Mouse (Mus musculus) hindlimb bud, embryonic 11.5 days (tissue): ENCODE measurements around the gene 2900026A02Rik.

Source experiments
- DNase-seq: peaks from one replicate; pipeline ENCODE4 v3.0.0-alpha.2; 2012; ENCODE audit warnings: low read depth, low spot score; ENCODE audit errors: extremely low spot score

Gene 2900026A02Rik

DNA sequence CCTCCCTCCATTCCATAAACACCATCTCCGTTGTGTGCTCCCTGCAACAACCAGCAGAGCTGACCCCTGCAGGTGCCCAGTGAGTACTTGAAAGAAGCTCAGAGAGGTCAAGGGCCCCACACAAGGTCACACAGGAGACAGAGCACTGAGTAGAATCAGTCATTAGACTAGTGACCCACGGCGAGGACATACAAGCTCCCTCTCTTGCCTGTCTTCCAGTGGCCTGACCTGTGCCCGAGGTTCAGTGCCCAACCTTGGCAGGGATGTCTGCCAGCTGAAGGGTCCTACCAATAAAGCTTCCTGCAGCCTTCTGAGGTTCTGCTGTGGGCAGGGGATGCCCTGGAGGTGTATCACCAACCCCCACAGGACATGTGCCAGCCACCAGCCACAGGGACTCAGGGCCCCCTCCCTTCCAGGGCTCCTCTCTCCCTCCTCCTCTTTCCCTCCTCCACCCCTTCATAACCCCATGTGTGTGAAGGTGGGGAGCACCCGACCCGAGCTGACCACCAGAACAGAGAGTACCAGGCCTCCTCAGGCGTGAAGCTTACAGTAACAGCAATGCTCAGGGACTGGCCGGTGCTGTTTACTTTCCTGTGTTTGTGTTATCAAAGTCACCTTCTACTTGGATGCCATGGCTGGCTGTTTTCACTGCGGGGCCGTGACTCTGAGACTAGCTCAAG, 8.7 kb downstream of the 2900026A02Rik start:
- DNase-seq: no peak

DNA sequence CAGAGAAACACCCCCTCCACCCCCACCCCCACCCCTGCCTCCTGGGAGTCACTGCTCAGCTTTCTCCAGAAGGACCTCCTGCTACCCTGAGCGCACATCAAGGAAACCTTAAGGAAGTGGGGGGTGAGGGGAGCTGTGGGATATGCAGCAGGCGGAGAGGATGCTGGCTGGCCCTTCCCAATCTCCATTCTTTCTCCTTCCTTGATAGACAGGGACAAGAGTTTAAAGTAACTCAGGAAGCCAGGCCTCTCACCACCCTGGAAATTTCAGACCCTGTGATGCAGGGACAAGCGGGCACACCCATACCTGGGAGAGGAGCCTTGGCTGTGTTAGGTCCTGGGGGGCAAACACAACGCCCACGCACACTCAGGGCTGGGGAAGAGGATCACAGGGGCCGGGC, 10.7 kb downstream of the 2900026A02Rik start:
- DNase-seq: no peak

DNA sequence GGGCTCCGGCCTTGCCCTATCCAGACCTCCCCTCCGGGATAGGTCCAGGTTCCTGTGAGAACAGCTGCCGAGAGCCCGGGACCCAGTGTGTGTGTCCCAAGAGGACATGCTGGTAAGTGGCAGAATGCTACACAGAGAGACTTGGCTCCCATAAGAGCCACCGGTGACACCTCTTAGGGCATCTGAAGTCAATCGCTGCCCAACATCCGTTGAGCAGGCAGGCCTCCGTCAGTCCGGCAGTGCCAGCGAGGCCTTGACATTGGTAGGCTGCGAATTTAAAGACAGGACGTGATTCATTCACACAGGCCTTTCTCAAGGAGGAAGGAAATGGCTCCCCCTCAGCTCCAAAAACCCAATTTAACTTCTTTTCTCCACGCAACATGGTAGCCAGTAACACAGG, 11.1 kb downstream of the 2900026A02Rik start:
- DNase-seq: no peak

DNA sequence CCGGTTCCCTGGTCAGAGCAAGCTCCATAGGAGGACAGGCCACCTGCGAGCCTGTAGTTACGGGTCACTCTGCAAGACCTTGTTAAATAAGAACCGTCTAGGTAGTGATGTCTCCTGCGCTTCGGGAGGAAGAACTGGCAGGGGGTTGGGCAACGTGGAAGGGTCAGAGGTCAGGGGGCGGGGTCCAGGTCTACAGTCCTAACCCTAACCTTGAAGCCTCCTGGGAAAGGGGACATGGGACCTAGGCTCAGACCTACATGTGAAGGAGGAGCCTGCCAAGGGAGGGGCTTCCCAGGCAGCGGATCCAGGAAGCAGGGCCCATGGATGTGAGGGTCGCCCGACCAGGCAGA, 11.7 kb downstream of the 2900026A02Rik start:
- DNase-seq: no peak

DNA sequence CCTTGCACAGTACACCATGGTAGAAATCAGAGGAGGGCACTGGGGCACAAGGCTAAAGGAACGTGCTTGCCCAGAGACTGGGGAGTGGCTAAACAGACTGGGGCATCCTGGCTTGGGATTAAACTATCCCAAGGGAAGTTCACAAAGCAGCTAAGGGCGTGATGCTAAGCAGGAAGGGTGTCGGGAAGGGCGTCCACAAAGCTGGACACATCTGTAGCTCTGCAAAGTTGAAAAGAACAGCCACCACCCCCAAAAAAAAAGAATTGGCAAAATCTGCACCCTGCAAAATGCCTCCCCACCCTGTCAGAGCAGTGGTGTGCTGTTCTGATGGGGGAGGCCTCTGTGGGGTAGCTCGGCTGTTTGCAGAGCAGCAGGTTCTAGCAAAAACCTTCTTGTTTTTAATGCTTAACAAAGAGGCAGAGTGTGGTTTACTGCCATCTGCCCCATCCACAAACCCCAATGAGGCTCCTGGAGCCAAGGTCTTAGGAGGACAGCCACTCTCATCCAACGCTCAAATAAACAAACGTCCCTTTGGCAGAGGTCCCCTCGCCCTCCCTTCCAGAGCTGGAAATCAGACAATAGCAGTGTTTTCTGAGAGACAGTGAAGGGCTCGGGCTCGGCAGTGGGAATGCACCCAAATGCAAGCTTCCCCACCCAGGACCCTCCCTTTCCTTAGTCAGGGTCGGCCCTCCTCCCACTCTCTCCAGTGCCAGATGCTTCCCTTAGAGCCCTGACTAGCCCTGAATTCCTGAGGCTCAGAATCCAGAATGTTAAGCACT, 12.2 kb downstream of the 2900026A02Rik start:
- DNase-seq: no peak

DNA sequence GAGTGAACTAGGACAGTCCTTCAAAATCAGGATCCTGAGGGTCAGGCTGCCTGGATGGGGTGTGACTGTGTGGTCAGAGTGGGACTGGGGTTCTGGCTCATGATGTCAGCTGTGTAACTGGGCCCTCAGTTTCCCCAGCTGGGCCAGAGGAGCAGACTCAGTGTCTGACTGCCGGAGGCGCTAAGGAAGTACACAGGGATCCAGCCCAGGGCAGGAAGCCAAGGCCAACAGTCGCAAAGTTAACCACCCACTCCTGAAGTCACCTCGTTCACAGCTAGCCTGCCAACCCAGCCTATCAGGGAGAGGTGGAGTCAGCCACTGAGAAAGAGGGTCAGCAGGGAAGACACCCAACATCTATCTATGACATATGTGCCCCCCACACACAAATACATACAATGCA, 13.0 kb downstream of the 2900026A02Rik start:
- DNase-seq: no peak

DNA sequence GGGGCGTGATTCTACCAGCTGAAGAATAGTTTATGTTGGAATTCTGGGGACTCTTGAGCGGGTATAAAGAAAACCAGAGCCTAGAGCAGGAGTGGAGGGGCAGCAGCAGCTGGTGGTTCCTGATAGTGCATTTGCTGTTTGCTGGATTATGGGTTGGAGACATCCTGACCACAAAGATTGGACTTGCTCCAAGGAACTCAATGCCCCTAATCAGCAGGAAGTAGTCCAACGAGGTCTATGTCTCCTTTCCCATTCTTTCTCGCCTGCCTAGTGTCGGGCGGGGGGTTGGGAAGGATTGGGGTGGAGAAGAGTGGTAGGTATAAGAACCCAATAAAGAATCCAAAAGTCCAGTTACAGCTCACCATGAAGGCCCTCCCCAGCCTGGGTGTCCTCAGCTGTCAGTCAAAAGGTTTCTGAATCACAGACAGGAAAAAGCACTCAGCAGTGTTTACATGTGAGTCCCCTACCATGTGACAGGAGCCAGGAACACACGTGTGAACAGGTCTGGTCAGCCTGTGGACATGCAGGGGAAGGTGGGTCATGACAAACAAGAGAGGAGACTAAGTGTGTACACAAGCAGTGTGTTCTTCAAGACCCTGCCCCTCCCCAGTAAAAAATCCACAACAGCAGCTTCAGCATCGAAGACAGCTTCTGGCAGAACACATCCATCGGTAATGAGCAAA, 14.2 kb downstream of the 2900026A02Rik start:
- DNase-seq: no peak

DNA sequence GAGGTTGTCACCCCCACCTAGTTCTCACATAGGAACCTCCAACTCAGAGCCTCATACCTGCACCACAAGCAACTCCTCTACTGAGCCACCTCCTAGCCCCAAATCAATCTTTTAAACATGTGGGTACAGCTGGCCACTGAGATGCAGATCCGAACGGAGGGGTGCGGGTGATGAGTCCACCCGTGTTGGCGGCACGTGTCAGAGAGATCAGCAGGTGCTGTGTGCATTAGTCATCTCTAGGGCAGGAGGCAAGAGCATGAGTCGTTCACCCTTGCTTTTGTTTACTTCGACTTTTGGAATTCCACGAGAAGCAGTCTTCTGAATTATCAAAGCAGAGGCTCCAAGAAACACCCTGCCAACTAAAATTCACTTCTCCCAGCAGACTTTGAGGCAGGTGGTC, 16.8 kb downstream of the 2900026A02Rik start:
- no peak for DNase-seq

DNA sequence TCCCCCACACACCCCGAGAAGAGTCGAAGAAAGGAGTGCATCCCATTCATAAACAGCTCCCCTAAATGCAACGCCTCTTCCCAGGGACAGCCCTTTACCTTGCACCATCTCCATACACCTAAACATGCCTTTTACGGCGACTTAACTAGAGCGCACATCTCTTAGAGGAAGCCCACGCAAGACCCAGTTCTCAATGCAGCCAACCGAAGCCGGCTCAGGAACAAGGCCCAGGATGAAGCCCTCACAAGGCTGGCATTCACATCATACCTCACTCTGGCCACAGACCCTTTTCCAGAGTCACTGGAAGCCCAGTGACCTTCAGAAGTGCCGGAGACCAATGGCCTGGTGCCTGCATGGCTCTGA, 21.3 kb downstream of the 2900026A02Rik start:
- no peak for DNase-seq

DNA sequence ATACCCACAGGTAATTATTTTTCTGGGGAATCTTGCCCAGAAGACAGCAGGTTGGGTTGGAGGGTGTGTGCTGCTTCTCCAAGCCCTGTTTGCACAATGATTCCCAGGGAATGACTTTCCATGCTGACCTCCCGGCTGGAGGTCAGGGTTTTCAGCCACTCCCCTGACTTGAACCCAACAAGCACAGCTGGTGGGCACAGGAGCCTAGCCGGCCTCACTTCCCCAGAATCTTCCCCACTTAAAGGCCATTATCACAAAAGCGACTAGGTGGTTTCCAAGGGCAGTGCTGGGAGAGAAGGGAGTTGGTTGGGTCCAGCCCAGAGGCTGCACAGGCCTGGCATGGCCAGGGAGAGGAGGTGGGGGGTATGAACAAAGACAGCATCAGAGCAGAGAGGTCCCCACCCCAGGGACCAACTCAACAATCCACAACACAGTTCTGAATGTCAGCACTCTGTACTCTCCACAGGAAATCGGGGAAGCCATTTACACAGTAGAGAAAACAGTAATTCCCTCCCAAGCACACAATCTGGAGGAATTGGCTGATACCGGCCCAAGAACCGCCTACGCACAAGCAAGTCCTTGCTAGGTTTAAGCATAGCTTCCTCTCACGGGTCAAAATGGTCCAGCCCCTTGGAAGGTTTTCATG, 21.8 kb downstream of the 2900026A02Rik start:
- no peak for DNase-seq

DNA sequence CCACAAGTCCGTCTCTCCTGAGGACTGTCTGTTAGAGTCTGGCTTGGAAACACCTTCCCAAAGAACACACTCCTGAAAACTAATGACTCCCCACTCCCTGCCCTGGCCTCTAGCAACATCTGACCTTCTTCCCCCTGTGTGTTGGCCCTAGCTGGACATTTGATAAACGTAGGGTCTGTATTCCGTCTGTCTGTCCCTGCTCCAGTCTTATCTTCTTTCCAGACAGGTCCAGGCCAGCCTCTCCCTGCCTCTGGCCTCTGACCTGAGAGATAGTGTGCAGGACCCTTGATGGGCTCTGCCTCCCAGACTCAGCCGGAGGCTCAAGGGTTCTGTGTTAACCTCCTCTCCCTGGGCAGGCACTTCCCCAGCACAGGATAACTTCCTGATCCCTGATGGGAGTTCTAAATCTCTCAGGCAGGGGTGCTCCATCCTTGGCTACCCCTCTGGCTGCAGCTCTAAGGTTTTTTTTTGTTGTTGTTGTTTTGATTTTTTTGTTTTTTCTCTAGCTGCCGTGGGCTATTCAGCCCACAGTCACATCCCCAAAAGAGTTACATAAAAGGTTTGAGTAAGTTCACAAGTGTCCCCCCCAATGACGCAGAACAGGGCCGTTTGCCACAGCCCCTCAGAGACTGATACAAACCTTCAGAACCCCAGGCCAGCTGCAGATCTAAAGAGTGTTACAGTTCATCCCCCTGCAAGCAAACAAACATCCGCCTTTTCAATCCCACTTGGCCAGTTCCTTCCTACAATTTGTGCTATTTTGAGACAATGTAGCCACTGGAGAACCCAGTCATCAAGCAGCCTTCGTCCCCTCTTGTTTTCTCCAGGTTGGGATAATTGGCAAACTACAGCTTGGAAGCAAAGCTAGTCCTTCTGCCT, 23.9 kb downstream of the 2900026A02Rik start:
- DNase-seq: no peak

DNA sequence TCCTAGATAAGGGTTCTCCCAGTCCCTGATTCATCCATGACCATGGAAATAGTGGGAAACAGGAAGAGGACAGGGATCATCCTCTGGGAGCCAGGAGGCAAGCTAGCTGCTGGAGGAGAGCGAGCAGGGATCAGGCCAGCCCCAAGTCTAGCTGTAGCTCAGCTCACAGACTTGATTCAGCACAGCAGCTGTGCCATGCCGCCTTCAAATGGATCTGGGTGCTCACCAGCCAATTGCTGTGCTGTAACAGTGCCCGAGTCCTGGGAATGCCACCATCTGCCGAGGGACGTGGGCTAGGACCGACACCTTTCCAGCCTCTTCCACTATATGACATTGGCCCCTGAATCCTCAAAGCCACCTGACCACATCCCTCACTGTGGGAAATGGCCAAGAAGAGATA, 25.1 kb downstream of the 2900026A02Rik start:
- DNase-seq: no peak

DNA sequence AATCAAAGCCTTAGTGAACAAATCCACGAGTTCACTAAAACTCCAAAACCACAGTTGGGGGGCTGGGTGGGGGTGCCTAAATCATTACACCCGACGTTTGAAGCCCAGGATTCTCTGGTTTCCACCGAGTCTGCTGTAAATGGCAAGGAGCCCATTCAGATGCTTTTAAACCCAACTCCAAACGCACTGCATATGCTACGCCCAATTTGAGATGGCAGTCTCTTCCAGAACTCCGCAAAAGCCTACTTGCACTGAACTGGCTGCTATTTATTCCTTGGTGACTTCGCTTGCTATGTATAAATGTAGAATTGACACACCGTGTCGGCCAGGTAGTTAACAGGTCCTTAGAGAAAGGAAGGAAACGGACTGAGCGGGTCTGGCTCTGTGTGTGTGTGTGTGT, 25.6 kb downstream of the 2900026A02Rik start:
- DNase-seq: no peak

DNA sequence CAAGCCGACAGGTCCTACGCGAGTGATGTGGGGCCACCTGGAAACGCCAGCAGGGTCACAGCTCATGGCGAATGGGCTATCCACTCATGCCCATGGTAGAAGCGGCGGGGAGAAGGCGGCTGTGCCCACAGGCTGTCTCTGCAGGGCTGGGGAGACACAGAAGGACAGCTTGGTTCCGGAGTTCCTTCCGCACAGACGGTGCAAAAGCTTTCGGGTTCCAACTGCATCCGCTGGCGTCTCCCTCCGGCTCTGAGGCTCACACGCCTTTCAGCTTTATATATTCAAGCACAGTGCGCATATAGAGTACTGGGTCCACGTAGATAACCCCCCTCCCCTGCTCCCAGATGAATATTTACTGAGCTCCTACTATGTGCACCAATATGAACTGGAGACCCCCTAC, 27.3 kb downstream of the 2900026A02Rik start:
- no peak for DNase-seq

DNA sequence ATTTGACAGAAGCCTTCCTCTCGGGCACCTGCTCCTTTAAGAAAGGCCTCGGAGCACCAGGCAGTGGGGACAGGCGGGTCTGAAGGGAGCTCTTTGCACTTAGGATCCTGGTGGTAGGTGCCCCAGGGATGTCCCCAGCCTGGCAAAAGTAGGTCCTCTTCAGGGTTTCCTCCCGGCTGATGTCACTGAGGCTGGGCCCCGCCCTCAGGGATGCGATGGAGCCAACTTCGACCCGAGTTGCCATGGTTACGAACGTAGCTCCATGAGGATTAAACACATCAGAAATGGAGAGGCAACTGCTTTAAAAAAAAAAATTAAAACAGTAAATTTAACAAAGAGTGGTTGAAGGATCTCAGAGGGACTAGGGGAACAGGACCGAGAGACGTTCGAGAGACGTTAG, 29.1 kb downstream of the 2900026A02Rik start:
- DNase-seq: no peak

DNA sequence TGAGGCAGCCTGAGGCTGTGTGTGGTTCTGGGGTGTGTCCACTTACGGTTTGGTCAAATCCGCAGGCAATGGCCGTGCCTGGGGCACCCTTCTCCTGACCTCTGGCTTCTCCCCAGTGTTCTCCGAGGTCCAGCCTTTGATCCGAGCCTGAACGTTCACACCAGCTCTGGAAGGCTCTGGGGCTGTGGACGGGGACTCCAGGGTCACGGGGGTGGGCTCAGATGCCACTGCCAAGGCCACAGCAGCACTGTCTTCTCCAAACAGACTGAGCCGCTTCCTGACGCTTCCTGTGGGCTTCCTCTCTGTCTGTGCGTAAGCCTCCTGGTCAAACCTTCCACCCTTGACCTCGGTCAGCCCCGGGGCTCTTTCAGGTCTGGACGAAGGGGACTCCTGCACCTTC, 30.5 kb downstream of the 2900026A02Rik start:
- DNase-seq: no peak

DNA sequence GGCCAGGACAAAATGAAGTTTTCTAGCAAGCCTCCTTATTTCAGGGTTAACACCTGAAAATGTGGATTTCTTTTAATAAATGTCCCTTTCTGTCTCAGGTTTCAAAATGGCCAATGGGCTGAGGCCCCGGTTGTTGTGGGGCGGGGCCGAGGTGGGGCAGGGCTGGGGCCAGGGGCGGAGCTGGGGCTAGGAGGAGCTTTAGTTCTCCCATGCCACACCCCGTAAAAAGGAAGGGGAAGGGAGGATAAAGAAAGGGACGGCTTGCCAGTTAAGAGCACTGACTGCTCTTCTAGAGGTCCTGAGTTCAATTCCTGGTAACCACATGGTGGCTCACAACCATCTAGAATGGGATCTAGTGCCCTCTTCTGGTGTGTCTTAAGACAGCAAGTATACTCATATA, 39.6 kb downstream of the 2900026A02Rik start:
- DNase-seq: no peak

DNA sequence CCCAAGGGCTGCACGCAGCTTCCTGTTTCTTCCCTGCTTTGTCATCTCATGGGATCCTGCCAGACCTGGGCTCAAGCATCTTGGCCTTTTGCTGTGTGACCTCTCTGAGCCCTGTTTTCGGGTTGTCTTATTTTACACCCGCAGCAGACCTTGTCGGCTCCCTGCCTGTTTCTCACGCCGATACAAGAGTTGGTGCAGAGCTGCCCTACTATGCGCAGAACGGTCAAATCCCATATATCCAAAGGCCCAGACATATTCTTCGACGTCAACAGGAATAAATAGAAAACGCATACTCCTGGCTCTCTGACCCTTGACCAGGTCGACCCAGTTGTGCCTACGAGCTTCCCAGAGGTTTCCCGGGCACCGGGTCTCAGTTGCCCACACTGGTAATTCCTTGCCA, 40.3 kb downstream of the 2900026A02Rik start:
- DNase-seq: no peak

DNA sequence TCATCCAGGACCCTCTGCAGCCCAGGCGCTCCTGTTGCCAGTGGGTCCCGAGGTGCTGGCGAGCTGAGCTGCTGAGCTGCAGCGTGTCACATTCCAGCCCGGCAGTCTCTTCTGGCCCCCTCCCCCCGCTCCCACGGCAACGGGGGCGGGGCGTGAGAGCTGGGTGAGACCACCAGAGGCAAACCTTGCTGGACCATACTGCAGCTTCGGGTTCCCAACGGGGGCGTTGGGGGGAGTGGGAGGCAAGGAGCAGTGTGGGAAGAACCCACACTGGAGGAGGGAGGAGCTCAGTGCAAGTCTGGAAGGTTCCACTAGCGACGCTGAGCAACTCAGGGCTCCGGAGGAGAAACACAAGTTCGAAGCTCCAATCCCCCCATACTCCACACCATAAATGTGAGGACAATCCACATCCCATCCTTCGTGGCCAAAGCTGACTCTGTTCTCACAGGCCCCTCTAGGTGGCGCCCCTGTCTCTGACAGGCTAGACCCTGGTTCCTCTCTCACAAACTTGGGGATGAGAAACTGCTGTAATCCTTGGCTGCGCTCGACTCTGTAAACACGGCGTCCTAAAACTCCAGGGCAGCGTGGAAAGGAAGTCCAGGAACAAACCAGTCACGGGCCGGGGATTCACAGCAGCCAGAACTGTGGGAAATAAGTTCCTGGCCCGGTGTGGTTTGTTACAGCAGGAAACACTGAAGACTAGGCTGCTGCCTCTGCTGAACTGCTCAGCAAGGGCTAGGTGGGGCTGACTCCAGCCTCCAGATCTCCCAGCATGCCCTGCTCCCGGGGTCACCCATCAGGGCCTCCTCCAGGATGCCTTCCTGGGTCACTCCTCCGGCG, 41.0 kb downstream of the 2900026A02Rik start:
- DNase-seq: peak; percentile 77

DNA sequence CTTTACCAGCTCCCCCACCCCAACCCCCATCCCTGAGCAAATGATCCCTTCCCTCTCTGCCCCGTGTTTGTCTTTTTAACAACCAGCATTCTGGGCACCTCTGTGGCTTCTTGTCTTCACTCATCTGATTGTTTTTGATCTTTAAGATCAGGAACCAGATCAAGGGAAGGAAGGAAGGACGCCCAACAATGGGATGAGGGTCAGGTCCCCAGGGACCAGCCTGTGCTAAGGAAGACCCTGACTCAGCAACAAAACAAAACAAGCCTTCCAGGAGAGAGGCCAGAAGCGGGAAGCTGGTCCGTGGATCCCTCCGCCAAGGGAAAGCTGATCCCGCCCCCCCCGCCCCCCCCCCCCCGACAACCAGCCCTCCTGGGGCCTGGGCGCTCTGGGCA, 41.6 kb downstream of the 2900026A02Rik start:
- no peak for DNase-seq
